Mouse (Mus musculus) left cerebral cortex, adult 8-10 months (tissue): ENCODE measurements around the gene Cradd. TPM values are rescaled to one million over a fixed set of nuclear protein-coding genes. Genes with fewer than 3 reads are reported as not detected.

Experiments used
- DNase-seq, 2 experiments: peaks; one replicate each; pipeline ENCODE4 v3.0.0; 2022; ENCODE audit warnings: low spot score in 2 of 2
- total RNA-seq, 4 experiments: library from RNA; stranded (reverse); gene quantifications; 2 replicates each; pipeline ENCODE4 v1.2.4; 2022

The Cradd gene
- 10 to 100 TPM in 1 of 4 experiments, 1 to 10 TPM in 3; 8.2 to 11.0 (median 9.0) TPM for total RNA-seq

DNA sequence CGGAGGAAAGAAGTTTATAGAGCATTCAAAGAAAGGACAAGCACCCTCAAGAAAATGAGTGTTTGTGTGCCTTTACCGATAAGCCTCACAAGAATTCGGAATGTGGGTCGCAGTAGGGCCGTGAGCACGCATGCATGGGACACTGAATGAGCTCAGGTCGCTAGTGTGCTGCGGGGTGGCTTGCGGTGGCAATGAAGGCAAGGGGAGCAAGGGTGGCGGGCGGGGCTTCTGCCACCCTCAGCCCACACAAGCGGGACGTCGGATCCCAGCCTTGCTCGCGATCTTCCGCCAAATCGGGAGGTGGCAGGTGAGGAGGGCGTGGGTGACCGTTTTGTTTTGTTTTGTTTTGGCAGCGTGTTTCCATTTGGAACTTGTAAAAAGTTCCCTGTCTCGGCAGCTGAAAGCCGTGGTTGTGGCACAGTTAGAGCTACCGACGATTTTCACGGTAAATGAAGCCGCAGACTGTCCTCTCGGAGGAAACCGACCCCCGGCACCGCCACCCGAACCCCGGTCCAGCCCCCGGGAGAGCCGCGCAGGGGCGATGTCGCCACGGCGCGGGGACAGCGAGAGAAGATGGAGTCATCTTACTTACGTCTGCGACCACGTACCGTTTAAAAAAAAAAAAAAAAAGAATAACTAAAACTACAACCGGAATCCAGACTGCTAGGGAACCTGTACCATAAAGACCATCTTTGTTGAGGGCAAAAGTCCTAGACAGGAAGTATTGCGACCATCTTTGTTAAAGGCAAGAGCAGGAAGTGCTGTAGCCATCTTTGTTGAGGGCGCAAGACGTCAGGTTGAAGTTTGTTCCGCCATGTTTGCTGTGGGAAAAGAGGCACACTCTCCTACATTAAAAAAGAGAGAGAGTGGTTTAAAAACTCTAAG lies at the start of gene Cradd:
Gene Cradd, minus strand, starts transcription at position 741 of the 885 bp plus-strand sequence.
- DNase-seq = peak; percentile 84 to 89

DNA sequence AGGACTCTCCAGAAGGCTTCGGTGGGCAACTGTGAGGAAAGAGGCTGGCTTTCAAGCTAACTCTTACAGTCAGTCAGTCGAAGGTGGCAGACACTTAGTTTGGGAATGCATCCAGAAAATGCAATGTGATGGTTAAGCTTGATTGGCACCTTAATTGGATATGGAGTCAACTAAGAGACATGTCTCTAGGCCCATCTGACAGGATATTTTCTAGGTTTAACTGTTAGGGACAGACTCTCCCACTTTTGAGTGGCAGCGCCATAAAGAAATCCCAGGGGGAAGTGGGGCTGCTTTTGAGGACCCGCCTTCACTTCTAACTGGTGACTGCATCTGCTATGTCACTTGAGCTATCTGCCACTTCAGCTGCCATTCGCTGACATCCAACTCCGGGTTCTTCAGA lies 49.4 kb upstream of the Cradd start:
- no peak for DNase-seq

DNA sequence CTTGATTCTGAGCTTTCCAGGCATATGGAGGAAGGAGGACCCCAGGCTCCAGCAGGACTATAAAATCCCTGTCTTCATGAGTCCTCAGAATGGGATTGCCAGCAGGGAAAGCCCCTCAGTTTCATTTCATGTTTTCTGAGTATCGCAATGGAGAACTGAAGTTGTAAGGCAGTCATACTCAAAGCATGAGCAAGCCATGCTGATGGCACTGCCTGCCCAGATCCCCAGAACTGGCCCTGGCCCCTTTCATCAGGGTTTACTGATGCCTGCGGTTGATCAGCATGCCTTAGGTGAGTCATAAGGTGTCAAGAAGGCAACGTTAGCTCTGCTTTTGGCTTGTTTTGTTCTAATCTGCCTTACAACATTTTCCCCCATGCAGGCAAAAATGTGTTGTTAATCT lies 48.0 kb upstream of the Cradd start:
- DNase-seq = no peak

DNA sequence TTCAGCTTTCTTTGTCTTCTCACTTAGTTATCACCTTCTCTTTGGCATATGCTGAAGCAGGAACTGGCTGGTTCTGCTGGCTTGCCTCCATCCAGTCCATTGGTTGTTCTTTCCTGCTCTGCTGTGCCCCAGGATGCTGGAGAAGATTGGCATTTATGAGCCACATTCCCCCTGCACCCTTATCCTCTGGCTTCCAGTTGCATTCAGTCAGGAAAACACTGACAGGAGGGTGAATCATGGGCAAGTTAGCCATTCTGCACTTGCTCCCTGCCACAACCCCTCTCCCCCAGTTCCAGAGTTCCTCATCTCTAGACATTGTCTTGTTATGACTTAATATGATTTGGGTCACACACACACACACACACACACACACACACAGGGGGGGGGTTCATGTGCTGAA lies 45.3 kb upstream of the Cradd start:
- DNase-seq = no peak

DNA sequence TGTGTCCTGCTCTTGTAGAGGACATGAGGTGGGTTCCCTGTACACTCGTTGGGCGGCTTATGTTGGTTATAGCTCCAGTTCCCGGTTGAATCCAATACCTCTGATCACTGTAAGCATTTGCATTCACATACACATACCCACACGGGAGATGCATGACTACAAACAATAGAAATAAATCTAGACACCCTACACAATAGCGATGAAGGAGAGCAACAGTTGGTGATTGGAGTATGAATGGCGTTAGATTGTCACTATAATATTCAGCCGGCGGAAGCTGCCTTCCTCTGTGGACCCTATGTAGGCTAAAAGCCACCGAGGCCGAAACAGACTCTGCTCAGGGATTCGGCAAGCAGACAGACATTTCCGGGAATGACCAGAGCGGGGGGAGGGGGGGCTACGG lies 44.2 kb upstream of the Cradd start:
- DNase-seq = no peak

DNA sequence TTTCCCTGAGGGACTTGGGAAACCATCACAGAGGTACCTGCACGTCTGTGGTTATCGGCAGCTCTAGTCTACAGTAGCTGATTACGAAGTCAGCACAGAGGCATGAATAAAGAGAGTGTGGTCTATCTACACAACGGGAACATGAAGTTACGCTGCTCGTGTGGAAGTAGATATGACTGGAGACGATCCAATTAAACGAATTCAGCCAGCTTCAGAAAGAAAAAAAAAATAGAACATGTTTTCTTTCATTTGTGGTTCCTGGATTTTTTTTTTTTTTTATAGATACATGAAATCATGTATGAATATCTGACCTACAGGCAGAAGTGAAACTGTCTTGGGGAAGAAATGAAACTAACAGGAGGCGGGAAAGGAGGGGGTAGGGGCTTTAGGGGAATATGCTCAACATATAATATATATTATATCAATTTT lies 43.7 kb upstream of the Cradd start:
- DNase-seq = no peak

DNA sequence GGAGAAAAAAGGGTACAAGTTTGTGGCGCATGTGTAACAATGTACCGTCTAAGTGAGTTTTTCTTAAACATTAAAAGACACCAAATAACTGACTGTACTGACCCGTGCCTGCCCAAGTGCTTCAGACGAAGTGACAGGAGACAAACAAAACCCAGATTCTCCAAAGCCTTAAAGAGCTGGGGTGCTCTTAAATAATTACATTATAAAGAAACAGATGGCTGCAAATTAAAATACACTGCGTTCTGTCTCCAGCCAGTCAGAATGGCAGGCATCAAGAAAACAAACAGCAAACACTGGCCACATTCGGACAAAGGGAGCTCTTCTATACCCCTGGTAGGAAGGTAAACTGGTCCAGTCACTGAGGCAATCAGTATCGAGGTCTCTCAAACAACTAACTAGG lies 43.3 kb upstream of the Cradd start:
- no peak for DNase-seq

DNA sequence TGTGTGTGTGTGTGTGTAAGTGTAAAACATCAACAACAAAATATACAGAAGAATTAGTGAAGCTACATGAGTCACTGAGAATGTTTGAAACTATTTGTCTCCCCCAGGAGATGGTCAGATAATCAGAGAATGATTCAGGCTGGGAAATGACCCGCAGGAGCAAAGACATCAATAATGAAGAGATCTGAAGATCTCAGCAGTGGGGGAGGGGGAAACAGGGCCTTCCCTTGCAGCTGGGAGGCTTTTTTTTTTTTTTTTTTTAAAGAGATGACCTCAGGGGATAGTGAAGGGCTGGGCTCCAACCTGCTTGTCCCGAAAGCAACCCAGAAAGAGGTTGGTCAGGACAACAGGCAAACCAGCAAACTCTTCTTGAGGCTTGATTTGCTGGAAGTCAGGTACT lies 38.4 kb upstream of the Cradd start:
- DNase-seq = no peak

DNA sequence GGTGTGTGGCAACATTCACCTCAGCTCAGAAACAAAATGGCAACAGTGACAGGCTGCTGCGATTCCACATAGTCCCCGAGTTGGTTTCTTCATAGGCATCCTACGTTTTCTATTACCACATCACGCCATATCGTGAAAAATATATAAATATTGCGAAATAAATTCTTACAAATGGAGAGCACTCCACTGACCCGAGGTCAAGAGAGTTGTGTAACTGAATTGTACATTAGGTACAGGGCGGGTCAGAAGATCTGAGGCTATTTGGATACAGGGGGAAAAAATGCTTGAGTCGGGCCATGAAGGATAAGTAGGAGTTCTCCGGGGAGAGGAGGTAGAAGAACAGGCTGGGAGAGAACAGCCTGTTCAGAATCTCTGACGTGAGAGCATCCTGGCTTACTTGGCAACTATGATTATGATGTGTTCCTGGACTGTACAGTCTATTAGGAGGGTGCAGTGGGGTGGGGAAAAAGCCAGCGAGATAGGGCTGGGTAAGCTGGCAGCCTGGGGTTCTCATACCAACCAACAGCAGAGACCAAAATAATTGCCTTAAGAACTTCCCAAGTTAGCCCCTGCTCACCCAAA lies 37.4 kb upstream of the Cradd start:
- no peak for DNase-seq

DNA sequence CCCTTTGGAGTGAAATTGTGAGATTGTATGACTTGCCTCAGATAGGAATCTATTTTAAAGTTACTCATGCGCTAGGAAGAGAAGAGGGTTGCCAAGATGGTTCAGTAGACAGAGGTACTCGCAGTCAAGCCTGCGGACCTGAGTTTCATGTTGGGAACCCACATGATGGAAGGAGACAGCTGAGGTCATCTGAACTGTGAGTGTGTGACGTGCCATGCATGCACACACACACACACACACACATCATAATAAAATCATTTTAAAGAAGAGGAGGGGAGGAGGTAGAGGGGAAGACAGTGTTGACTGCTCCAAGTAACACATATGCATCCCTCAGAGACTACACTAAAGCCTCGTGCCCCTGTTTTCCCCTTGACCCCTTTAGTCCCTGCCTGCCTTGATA lies 36.1 kb upstream of the Cradd start:
- no peak for DNase-seq

DNA sequence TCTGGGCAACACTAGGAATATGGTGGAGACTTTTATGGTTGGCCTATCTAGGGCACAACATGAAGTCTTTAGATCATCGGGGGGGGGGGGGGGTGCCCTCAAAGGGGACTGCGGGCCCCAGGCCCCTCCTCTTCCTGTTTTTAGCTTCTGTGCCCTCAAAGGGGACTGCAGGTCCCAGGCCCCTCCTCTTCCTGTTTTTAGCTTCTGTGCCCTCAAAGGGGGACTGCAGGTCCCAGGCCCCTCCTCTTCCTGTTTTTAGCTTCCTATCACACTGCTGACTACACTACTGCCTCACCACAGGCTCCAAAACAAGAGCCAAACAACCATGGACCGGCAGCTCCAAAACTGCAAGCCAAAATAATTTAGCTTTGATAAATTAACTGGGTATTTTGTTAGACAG lies 33.8 kb upstream of the Cradd start:
- DNase-seq = no peak

DNA sequence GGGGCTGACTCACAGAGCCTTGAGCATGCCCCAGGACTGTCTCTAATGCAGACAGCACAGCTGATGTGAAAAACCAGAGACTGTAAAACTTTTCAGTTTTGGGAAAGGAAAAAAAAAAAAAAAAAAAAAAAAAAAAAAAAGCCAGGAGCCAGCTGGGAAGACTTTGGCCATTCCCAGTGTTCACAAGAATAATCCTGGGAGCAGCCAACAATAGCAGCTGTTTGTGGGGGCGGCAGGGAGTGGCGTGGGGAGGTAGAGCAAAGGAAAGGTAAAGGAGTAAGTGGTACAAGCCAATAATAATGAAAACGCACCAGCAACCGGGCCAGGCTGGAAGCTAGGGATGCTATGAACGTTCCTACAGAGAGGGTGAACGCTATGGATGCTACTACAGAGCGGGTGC lies 32.8 kb upstream of the Cradd start:
- DNase-seq = no peak

DNA sequence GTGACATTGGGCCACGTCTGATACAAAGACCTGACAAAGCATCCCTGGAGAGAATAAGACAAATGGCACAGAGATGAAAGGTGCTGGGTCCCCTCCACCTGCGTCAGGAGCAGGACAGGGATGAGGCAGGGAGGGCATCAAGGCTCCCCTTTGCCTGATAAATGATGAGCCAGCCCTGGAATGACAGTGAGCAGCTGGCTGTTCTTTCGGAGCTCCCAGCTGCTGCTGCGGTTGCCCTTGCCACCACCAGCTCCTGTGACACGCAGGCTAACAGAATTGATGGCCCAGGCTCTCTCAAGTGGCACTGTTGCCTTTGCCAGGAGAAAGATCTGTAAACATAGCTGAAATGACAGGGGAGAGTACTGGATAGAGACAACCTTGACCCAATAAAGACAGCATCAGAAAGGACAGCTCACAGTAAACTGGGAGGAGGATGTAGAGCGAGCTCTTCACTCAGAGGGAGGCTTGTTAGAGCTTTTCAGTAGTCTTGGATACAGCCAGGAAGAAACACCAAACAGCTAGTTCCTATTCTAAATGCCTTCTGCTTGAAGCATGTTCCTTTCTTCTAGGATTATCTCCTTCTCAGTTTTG lies 31.8 kb upstream of the Cradd start:
- DNase-seq = no peak

DNA sequence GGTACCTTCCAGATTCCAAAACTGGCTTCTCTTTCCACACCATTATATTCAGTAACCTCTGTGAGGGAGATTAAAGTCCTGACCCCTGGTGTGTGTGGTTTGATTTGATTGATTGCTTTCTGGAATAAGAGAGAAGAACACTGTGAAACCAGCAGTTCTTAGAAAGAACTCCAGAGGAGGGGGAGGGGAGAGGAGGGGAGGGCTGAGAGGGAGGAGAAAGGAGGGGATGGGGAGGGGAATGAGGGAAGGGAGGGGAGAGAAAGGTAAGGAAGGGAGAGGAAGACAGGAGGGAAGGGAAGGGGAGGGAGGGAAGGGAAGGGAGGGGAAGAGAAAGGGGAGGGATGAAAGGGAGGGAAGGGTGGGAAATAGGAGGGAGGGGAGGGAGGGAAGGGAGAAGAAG lies 30.7 kb upstream of the Cradd start:
- no peak for DNase-seq

DNA sequence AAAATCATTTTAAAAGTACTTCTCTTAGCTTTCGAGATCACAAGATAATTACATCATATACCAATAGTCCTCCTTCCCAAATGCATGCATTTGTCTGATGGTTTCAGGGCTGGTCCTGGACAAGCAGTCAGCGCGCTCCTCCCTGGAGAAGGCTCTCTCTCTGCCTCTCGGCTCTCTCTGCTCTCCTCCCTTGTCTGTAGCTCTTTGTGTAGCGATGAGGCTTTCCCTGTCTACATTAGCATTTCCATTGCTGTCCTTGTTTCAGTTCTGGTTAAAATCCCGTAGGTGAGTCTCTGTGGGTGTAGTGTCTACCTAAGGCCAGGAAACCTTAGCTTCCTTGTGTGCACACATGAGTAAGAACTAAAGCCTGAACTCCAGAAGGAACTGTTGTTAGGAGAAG lies 30.1 kb upstream of the Cradd start:
- DNase-seq = no peak

DNA sequence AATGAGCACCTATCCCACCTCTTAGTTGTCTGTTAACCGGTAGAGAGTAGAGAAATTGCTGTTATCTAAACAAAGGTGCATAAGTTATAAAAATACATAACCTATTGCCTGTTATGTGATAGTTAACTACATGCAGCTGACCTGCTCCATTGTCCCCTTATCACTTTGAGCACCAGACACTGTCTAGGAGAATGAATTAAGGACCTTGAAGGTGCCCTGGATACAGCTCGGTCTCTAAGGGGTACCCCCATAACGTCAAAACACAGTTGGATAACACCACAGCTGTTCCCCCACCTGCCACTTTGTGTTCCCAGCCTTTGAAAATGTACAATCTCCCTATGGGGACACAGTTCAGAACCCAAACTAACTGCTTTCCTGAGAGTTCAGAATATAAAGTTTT lies 24.5 kb upstream of the Cradd start:
- DNase-seq = no peak

DNA sequence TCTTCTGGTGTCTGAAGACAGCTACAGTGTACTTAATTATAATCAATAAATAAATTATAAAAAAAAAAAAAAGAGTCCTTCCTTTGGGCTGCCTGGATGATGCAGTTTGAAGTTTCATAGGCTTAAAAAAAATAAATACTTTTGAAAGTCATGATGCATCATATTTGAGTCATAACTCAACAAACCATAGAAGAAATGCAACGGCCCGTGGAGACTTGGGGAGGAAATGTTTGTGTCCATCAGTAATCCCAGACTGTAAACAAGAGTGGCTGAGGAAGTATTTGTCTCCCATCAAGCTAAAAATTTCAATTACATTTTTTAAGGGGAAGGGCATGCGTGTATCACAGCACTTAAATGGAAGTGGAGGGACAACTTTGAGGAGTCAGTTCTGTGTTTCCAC lies 23.8 kb upstream of the Cradd start:
- DNase-seq = no peak

DNA sequence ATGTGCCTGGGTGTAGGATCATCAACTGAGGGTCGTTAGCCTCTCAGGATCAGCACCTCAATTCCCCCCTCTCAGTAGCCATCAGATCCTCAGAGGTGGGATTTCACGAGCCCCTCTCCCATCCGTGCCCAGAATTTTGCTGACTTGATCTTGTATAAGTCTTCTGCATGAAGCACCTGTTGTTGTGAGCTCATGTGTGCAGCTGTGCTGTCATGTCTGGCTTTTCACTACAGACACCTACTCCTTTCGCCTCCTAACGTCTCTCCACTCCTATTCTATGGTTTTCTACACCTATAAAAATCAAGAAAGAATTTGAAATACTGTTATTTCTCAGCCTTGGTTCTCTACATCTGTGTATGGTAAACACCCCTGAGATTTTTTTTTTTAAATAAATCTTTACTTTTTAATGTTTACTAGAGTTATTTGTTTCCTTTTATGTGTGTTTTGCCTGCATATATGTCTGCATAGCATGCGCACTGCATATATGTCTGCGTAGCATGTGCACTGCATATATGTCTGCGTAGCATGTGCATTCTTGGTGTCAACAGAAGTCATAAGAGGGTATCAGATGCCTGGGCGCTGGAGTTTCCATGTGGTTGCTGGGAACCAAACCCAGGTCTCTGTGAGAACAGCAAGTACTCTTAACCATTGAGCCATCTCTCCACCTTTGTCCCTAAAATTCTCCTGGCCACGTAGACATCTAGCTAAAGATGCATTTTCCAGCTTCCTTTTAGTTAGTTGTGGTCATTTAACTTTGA lies 19.1 kb upstream of the Cradd start:
- no peak for DNase-seq

DNA sequence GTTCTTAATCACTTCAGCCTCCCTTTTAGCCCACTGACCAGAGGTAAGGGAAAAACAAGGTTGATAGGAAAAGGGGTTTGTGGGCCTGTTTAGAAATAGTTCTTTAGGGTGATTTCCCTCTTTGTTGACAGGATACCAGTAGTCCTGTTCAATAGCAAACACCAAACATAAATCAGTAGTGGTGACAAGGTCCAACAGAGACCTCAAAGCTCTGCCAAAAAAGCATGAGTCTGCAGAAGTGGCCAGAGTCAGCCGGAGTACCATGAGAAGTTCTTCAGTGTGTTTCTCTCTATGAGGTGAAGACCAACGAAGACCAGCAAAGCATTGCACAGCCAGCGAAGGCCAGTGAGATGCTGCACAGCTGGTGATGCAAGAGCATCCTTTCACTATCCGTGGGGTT lies 16.7 kb upstream of the Cradd start:
- no peak for DNase-seq

DNA sequence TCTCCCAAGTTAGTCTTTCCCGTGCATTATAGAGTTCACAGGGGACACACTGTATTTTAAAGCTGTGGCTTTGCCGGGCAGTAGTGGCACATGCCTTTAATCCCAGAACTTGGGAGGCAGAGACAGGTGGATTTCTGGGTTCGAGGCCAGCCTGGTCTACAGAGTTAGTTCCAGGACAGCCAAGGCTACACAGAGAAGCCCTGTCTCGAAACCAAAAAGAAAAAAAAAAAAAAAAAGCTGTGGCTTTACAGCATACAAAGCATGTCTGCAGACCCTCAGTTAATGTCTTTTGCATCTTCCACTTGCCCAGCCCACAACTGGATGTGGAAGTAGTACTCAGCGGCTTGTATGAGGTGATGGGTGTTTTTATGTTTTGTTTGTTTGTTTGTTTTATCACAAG lies 13.7 kb upstream of the Cradd start:
- no peak for DNase-seq

DNA sequence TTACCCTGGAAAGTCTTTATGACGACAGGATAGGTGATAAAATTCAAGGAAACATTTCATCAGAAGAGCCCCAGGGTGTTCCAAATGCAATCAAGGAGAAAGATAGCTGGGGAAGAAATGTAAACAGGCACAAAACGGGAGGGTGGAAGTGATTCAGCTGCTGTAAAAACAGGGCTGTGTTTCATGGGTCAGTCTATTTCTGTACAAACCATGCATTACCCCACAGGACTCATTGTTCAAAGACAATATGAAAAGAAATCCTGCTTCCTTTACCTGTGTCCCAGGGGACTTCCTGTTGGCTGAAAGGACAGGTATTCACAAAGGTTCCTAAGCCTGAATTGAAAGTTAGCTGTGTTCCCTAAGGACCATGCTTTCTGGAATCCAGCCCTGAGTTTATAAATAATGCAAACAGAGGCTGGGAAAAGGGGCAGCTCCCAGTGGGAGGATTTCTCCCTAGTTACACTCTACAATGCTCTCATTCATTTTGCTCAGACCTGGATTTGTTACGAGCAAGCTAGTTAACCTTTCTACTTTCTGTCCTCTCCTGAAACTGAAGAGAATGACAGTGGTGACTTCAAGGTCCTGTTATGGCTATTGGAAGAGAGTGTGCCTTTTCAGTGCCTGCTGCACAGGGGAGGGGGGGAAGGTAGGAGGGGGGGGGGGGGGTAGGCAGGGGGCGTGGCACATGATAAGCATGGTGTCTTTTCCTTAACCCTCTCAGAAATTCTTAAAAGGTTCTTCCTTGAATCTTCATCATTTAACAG lies 13.0 kb upstream of the Cradd start:
- no peak for DNase-seq
